Mouse (Mus musculus) kidney, adult 2 months (tissue): ENCODE results near the gene Scarb1.

Experiments used
- CTCF ChIP-seq: fragments of 200-500 bp; conservative IDR thresholded peaks from 2 replicates; pipeline ENCODE4 v1.5.1; 2011; ENCODE audit warnings: low read depth, mild to moderate bottlenecking, control low read depth, low read length, moderate library complexity, mixed read lengths; ENCODE audit not compliant: insufficient read depth, insufficient read length
- POLR2A ChIP-seq: fragments of 200-500 bp; IDR thresholded peaks from one replicate; pipeline ENCODE4 v1.6.1; 2011; ENCODE audit warnings: low read depth, low read length, control low read depth

DNA sequence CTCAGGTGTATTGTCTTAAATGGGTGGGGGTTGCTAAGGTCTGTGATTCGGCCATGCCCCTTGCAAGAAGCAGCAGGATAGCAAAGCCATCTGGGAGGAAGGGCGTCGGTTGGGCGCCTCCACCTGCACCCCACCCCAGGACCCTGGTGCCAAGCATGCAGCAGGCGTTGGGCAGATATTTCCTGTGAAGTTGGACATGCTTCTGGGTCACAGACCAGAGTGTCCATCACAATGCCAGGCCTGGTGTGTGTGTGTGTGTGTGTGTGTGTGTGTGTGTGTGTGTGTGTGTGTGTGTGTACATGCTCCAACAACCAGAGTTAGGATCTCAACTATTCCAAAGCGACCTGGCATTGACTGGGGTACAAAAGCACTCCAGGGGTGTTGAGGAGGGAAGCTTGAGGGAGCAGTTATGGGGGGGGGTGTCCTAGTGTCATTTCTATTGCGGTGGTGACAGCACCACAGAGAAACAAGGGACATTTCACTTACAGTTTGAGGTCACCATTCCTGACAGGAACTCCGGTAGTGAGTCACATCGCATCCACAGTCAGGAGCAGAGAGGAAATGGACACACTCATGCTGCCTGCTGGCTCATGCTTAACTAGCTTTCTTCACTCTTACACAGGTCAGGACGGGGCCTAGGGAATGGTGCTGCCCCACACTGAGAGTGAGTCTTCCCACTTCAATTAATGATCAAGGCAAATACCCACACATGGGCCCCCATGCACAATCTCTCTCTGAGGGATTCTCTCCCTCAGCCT is 68.5 kb downstream of the Scarb1 start:
- TF ChIP-seq POLR2A (no peak), CTCF (no peak)
